Mouse (Mus musculus): ENCODE results near the gene Sgtb. TPM values are rescaled to one million over a fixed set of nuclear protein-coding genes. Genes with fewer than 3 reads are reported as not detected.

The Sgtb gene
- 5.8 and 6.0 TPM in 2 replicates for polyA plus RNA-seq (2015; fragmentation: Nextera tagmentation; extraction: Ambion mirVana)

DNA sequence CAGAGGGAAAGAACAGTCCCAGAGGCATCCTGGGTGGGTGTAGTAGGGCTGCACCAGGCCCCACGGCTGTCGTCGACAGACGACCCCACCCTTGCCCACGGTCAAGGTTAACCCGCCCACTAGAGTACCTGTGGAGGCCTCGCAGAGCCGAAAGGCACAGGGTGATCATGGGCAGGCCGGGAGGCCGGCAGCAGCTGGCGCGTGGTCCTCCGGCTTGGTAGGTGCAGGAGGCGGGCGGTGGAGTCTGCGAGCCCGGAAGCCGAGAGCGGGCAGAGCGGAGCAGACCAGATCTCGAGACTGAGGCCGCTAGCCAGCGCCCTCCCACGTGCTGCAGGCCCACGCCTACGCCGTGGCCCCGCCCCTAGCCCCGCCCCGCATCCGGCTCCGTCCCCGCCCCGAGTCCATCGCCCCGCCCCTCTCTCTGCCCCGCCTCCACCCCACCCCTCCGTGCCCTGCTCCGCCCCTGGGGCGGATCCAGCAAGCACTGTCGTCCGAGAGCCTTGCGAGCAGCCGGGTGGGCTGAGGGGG lies at the start of gene Sgtb, which contains the start of gene Nln:
TSS of gene Sgtb (plus strand) at position 454 of the 528 bp plus-strand sequence.
TSS of gene Nln (minus strand) at position 327 of the 528 bp plus-strand sequence.
- H3K36me3 ChIP-seq, result no peaks in the 10 kb centered on the region
- H3K9ac ChIP-seq, result peak within 1 kb of the TSS; percentile 62
- H3K4me1 ChIP-seq, result no peaks in the 10 kb centered on the region
- H3K4me3 ChIP-seq (replicated peaks), result peak within 1 kb of the TSS; percentile 86
- no peaks in the 10 kb centered on the region for H3K27me3 ChIP-seq (replicated peaks)
- H3K9me3 ChIP-seq, result no peaks in the 10 kb centered on the region
- peak within 1 kb of the TSS; percentile 97 for H3K4me2 ChIP-seq
- ATAC-seq (ENCODE audit: insufficient read depth, low FRiP score, low read depth), result peak; percentile 99
- peak within 1 kb of the TSS; percentile 80 for H3K27ac ChIP-seq
- WGBS, result under 1% methylated on average over 41 of the region's 44 CpGs

DNA sequence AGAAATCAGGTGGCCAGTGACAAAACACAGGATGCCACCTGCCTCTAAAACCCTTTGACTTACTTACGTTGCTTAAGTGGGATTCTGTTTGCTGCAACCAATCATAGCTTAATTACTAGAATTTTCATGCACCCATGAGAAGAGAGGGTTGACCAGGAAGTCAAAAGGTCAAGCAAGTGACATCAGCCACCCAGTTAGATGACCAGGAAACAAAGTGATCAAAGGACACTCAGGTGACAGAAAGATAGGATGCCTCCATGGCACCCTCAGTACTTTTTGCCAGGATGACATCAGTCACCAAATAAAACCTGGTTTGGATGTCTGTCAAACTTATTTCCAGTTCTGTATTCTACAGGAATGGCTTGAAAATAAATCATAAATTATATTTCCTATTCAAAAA lies 49.3 kb upstream of the Sgtb start:
- 86% methylated on average over 1 of the region's 1 CpGs for WGBS
- no peak for ATAC-seq (ENCODE audit: insufficient read depth, low FRiP score, low read depth)
- H3K4me2 ChIP-seq, result no peak overlapping the region

DNA sequence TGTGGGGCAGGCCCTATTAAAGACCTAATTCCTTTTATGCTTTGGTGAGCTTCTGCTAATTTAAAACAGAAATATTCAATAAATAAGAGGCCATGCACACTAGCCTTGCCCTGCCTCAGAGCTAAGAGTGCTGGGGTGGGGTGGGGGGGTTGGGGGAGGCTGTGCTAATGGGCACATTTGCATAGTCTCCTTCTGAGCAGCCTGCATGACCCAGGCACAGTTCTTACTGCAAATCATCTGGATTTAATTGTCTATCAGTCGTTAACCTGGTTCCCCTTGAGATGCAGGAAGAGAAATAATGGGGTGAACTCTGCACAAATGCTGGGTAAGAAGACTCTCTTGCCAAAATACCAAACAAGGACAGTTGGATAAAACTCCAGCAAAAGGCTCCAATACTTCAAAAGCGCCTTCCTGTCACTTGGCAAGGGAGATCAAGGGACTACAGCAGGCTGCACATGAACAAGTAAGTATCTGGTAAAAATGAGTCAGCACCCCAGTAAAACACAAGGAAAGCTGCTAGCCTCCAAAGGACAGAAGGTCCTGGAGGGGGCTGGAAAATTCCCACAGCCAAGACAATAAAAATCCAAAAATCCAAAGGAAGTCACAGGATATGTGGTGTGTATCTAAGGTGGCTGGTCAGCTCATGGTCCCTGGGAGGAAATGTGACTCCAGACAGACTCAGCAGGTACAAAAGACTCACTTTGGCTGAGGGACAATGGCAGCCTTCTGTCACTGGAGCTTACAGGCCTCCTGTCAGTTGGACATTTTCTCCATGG lies 47.4 kb upstream of the Sgtb start:
- H3K4me3 ChIP-seq (replicated peaks), result no peak overlapping the region
- H3K9ac ChIP-seq, result no peak overlapping the region
- H3K4me2 ChIP-seq, result no peak overlapping the region
- ATAC-seq (ENCODE audit: insufficient read depth, low FRiP score, low read depth), result no peak
- no peaks in the 10 kb centered on the region for H3K27me3 ChIP-seq (replicated peaks)
- no peak overlapping the region for H3K27ac ChIP-seq
- H3K9me3 ChIP-seq, result no peaks in the 10 kb centered on the region
- H3K36me3 ChIP-seq, result no peaks in the 10 kb centered on the region
- H3K4me1 ChIP-seq, result no peaks in the 10 kb centered on the region
- 73% methylated on average over 2 of the region's 2 CpGs for WGBS

More for the DNA sequence above, 49.3 kb upstream of the Sgtb start:
- no peak overlapping the region for H3K27ac ChIP-seq
- H3K4me3 ChIP-seq (replicated peaks), result no peak overlapping the region
- H3K36me3 ChIP-seq, result no peaks in the 10 kb centered on the region
- no peaks in the 10 kb centered on the region for H3K9me3 ChIP-seq
- H3K9ac ChIP-seq, result no peak overlapping the region
- no peaks in the 10 kb centered on the region for H3K4me1 ChIP-seq
- H3K27me3 ChIP-seq (replicated peaks), result no peaks in the 10 kb centered on the region

DNA sequence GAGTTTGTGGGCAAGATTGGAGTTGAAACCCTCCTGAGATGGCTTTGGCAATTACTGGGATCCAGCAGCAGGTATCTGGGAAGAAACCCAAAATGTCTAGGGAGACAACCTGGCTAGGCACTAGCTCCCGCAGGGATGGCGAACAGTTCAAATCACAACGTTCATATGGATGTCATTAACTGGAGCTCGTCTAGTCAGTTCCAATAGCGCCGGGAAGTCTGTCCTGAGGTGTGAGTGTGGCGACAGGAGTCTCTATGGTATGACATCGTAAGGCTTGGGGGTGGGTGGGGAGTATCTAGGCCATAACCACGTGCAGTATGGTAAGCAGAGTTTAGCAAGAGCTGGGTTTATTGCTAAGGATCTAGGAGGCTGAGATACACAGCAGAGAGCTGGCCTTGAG lies 46.5 kb upstream of the Sgtb start:
- no peaks in the 10 kb centered on the region for H3K9me3 ChIP-seq
- 90% methylated on average over 9 of the region's 9 CpGs for WGBS
- no peaks in the 10 kb centered on the region for H3K4me1 ChIP-seq
- no peak overlapping the region for H3K9ac ChIP-seq
- H3K27me3 ChIP-seq (replicated peaks), result no peaks in the 10 kb centered on the region
- no peak overlapping the region for H3K27ac ChIP-seq
- no peaks in the 10 kb centered on the region for H3K36me3 ChIP-seq
- no peak for ATAC-seq (ENCODE audit: insufficient read depth, low FRiP score, low read depth)
- no peak overlapping the region for H3K4me2 ChIP-seq
- no peak overlapping the region for H3K4me3 ChIP-seq (replicated peaks)

GRCm38 (mm10) chr13:104065649-104066347 lies 43.7 kb upstream of the Sgtb start:
- no peak for ATAC-seq (ENCODE audit: insufficient read depth, low FRiP score, low read depth)
- H3K4me1 ChIP-seq, result no peaks in the 10 kb centered on the region
- H3K4me3 ChIP-seq (replicated peaks), result no peak overlapping the region
- no peaks in the 10 kb centered on the region for H3K27me3 ChIP-seq (replicated peaks)
- H3K27ac ChIP-seq, result no peak overlapping the region
- H3K4me2 ChIP-seq, result no peak overlapping the region
- 89% methylated on average over 2 of the region's 2 CpGs for WGBS
- H3K9ac ChIP-seq, result no peak overlapping the region
- no peaks in the 10 kb centered on the region for H3K36me3 ChIP-seq
- no peaks in the 10 kb centered on the region for H3K9me3 ChIP-seq

DNA sequence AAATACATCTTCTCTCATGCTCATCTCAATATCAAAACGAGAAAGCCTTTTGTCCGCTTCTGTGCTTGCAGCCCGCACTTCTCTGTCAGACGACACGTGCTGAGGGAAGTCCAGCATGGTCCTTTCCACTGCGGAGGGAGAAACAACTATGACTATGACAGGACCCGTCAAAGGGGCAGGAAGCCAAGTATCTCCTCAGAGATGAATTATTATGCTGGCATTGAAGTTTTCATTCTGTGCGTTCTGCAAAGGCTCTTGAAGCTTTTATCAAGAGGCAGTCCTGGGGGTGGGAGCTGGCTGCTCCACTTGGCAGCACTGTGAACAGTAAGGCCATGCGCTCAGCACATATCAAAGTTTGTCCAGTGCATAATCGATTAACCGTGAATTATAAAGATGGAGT lies 40.3 kb upstream of the Sgtb start:
- WGBS, result 87% methylated on average over 11 of the region's 11 CpGs
- no peak for ATAC-seq (ENCODE audit: insufficient read depth, low FRiP score, low read depth)
- H3K27me3 ChIP-seq (replicated peaks), result no peaks in the 10 kb centered on the region
- no peak overlapping the region for H3K4me2 ChIP-seq
- H3K9ac ChIP-seq, result no peak overlapping the region
- no peak overlapping the region for H3K4me3 ChIP-seq (replicated peaks)
- H3K9me3 ChIP-seq, result no peaks in the 10 kb centered on the region
- no peaks in the 10 kb centered on the region for H3K36me3 ChIP-seq
- H3K4me1 ChIP-seq, result no peaks in the 10 kb centered on the region
- H3K27ac ChIP-seq, result no peak overlapping the region

GRCm38 (mm10) chr13:104070703-104071102 lies 38.8 kb upstream of the Sgtb start:
- WGBS, result 61% methylated on average over 3 of the region's 3 CpGs
- no peak overlapping the region for H3K27ac ChIP-seq
- no peak overlapping the region for H3K4me2 ChIP-seq
- H3K9me3 ChIP-seq, result no peaks in the 10 kb centered on the region
- H3K4me3 ChIP-seq (replicated peaks), result no peak overlapping the region
- no peak overlapping the region for H3K9ac ChIP-seq
- no peaks in the 10 kb centered on the region for H3K27me3 ChIP-seq (replicated peaks)
- H3K4me1 ChIP-seq, result no peaks in the 10 kb centered on the region
- no peaks in the 10 kb centered on the region for H3K36me3 ChIP-seq
- no peak for ATAC-seq (ENCODE audit: insufficient read depth, low FRiP score, low read depth)

GRCm38 (mm10) chr13:104072351-104072750 lies 37.2 kb upstream of the Sgtb start:
- Histone ChIP-seq H3K9me3 (no peaks in the 10 kb centered on the region), H3K9ac (no peak overlapping the region), H3K36me3 (no peaks in the 10 kb centered on the region), H3K27ac (no peak overlapping the region), H3K27me3 (replicated peaks) (no peaks in the 10 kb centered on the region), H3K4me1 (peaks cover 4% of the 10 kb centered on the region; the same call in 1 of the 2 replicates), H3K4me3 (replicated peaks) (no peak overlapping the region), H3K4me2 (no peak overlapping the region)
- ATAC-seq (ENCODE audit: insufficient read depth, low FRiP score, low read depth), result no peak
- 93% methylated on average over 9 of the region's 9 CpGs for WGBS

- WGBS, result 92% methylated on average over 8 of the region's 8 CpGs
- H3K9ac ChIP-seq, result no peak overlapping the region
- no peak overlapping the region for H3K4me2 ChIP-seq
- H3K27ac ChIP-seq, result no peak overlapping the region
- H3K27me3 ChIP-seq (replicated peaks), result no peaks in the 10 kb centered on the region
- no peaks in the 10 kb centered on the region for H3K36me3 ChIP-seq
- no peak overlapping the region for H3K4me3 ChIP-seq (replicated peaks)
- peaks cover 4% of the 10 kb centered on the region; the same call in 1 of the 2 replicates for H3K4me1 ChIP-seq
- no peaks in the 10 kb centered on the region for H3K9me3 ChIP-seq
- no peak for ATAC-seq (ENCODE audit: insufficient read depth, low FRiP score, low read depth)
Measured at GRCm38 (mm10) chr13:104074230-104074629, 35.3 kb upstream of the Sgtb start.

DNA sequence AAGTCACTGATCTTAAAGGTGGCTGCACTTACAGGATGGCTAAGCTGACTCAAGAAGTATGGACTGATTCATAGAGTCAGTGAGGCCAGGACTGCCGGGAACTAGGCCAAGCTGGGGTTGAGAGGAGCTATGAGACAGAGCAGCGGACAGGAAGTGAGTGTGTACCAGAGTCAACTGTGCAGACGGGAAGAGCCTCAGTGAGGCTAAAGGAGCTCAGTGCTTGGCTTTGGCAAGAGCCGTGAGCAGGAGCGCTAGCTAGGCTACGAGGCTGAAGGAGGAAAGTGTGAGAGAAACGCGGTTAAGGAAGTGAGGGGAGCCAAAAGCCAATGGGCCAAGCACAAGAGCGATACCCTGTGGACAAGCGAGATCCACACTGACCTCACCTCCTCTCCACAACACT lies 34.8 kb upstream of the Sgtb start:
- Histone ChIP-seq H3K9me3 (no peaks in the 10 kb centered on the region), H3K4me1 (peaks cover 4% of the 10 kb centered on the region; the same call in 1 of the 2 replicates), H3K27me3 (replicated peaks) (no peaks in the 10 kb centered on the region), H3K27ac (no peak overlapping the region), H3K4me3 (replicated peaks) (no peak overlapping the region), H3K9ac (no peak overlapping the region), H3K36me3 (no peaks in the 10 kb centered on the region), H3K4me2 (no peak overlapping the region)
- no peak for ATAC-seq (ENCODE audit: insufficient read depth, low FRiP score, low read depth)
- WGBS, result 58% methylated on average over 10 of the region's 10 CpGs

- Histone ChIP-seq H3K36me3 (no peaks in the 10 kb centered on the region), H3K9me3 (no peaks in the 10 kb centered on the region), H3K4me3 (replicated peaks) (no peak overlapping the region), H3K9ac (no peak overlapping the region), H3K27ac (no peak overlapping the region), H3K4me1 (peaks cover 4% of the 10 kb centered on the region; the same call in 1 of the 2 replicates), H3K27me3 (replicated peaks) (no peaks in the 10 kb centered on the region), H3K4me2 (no peak overlapping the region)
- 57% methylated on average over 6 of the region's 6 CpGs for WGBS
- ATAC-seq (ENCODE audit: insufficient read depth, low FRiP score, low read depth), result no peak
Measured at GRCm38 (mm10) chr13:104076993-104077392, 32.5 kb upstream of the Sgtb start.

DNA sequence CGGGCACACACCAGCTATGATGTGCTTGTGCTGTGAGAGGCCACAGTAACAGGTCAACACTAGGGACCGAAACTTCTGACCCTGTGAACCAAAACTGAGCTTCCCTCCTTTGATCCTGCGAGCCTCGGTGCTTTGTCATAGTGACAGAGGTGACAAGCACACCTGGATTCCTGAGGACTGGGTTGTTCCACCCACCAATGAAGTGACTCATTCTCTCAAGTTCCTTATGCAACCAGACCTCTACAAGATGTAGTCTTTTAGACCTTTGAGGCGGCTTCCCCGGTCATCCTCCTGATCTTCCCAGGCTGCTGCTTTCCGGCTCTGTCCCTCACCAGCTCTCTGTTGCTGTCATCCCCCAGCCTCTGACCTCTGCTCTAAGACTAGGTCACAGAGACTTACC lies 27.0 kb upstream of the Sgtb start:
- Histone ChIP-seq H3K27me3 (replicated peaks) (no peaks in the 10 kb centered on the region), H3K9me3 (no peaks in the 10 kb centered on the region), H3K4me2 (no peak overlapping the region), H3K4me1 (no peaks in the 10 kb centered on the region), H3K9ac (no peak overlapping the region), H3K4me3 (replicated peaks) (no peak overlapping the region), H3K36me3 (no peaks in the 10 kb centered on the region), H3K27ac (no peak overlapping the region)
- WGBS, result 75% methylated on average over 7 of the region's 7 CpGs
- ATAC-seq (ENCODE audit: insufficient read depth, low FRiP score, low read depth), result no peak

Data from stomach, embryonic 15.5 days (tissue).